Mouse (Mus musculus): ENCODE measurements at regions not wholly inside any gene's neighbourhood (a gene's known extent, or its start where the extent isn't known, plus 50 kb on each side); places are given as distances from the start of the nearest gene placed in this dataset.

DNA sequence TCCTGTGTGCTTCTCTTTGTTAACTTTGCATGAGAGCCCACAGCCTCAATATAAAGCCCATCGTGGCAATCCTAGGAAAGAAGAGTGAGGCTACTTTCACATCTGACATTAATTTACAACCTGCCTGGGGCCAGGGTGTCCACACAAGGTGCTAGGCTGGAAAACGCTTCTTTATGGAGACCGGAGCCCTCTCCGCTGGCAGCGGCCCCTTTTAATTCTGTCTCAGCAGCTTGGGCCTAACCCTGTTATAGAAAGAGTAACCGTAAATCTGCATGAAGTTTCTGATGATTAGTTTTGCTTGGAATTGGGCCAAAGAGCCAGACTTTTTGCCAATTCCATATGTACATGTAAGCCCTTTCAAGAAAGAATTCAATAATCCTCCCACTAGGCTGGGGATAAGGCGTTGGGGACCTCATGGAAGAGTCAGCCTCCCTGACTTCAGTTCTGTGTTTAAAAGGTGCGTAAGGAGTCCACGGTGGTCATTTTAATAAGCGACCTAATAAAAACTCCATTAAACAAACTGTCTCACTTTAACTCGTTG, 304.2 kb upstream of the Dynlrb2 start:
- no peak for TF ChIP-seq HCFC1 (IDR thresholded peaks at IDR 0.05; ENCODE audit: low read depth, low read length)
- TF ChIP-seq CTCF (IDR thresholded peaks at IDR 0.05 in 2 of 3, conservative IDR thresholded peaks at IDR 0.05 in 1 of 3; ENCODE audit: control insufficient read depth in 1 of 3, insufficient read depth in 1 of 3, low read depth in 2 of 3, low read length in 3 of 3, poor library complexity in 1 of 3, severe bottlenecking in 1 of 3) = no peak
- no peak for TF ChIP-seq MXI1 (IDR thresholded peaks at IDR 0.05; ENCODE audit: low read depth, low read length)

All from MEL (cell line).